Comparison of ENCODE assay signal across 8 mouse cellular contexts in genomic region chr13:32662041-32662440, GRCm38 (mm10).
DNase-seq lines count a peak whose midpoint lies in the region; ATAC-seq lines count a peak whose summit lies in the region.

No protein-coding gene starts in this region.

- intact Hi-C loops in gastrocnemius, postnatal 14 days (cut with DNase I; ENCODE audit: low total_unique reads): no loop called here

- ATAC-seq in erythroblast, adult 5-6 weeks (replicated peaks; ENCODE audit: low FRiP score, poor library complexity, severe bottlenecking): no peak

- peak; percentile 21 for DNase-seq in gastrocnemius, postnatal 14 days
- DNase-seq in gastrocnemius, adult 8-10 months (ENCODE audit: low spot score in 2 of 2): no peak
- DNase-seq in right cerebral cortex, adult 2 months (ENCODE audit: low spot score in 2 of 2): peak; percentile 8 to 12
- no peak for DNase-seq in right cerebral cortex, postnatal 10 days (ENCODE audit: low spot score in 2 of 2)
- DNase-seq in embryo, embryonic 11 days: peak; percentile 62
- peak; percentile 48 for DNase-seq in thymus, postnatal 14 days
- DNase-seq in ovary, postnatal 10 days (ENCODE audit: low spot score): no peak

Comparison
In these comparisons a context has a peak if more than half of its experiments do, and no peak if none do; other contexts are left out.
1. DNase-seq: peak in gastrocnemius, postnatal 14 days (single experiment), right cerebral cortex, adult 2 months (2 of 2), embryo, embryonic 11 days (single experiment) and thymus, postnatal 14 days (single experiment); none in gastrocnemius, adult 8-10 months (0 of 2), right cerebral cortex, postnatal 10 days (0 of 2) and ovary, postnatal 10 days (single experiment).